Mouse (Mus musculus) erythroblast, adult 5-6 weeks (primary cell): Measurements from ENCODE around the gene Rpl13a. TPM values are rescaled to one million over a fixed set of nuclear protein-coding genes. Genes with fewer than 3 reads are reported as not detected.
"Not testable (repeated sequence)": the region's sequence is repeated elsewhere in the genome, so short reads cannot be mapped to it uniquely, and the experiment has no call there.

Experiments used
- ATAC-seq: replicated peaks from 2 replicates; pipeline ENCODE4 v1.8.0; 2016; ENCODE audit warnings: moderate number of reproducible peaks, mild to moderate bottlenecking, moderate TSS enrichment, inconsistent platforms; ENCODE audit not compliant: poor library complexity, low FRiP score, severe bottlenecking
- total RNA-seq, 2 experiments: library from RNA; stranded (forward) in 1 of 2; stranded (reverse) in 1 of 2; fragments of 150-400 nt in 1 of 2; fragments of 200-764, 138-1000 nt in 1 of 2; gene quantifications; 2 replicates each; pipeline versions ENCODE4 v1.2.3 to v1.2.4; 2015 to 2017; ENCODE audit warnings: low replicate concordance in 2 of 2

Gene Rpl13a
- total RNA-seq, 2 experiments from 2014 or later = 475 to 725 TPM

- ATAC-seq = no peak
These were observed 5.4 kb downstream of the Rpl13a start for GRCm38 (mm10) chr7:45123186-45123570.

GRCm38 (mm10) chr7:45122561-45123185, 5.9 kb downstream of the Rpl13a start:
- ATAC-seq = no peak

GRCm38 (mm10) chr7:45121966-45122365, 6.6 kb downstream of the Rpl13a start:
- no peak for ATAC-seq

- no peak for ATAC-seq
These were observed 7.2 kb downstream of the Rpl13a start for GRCm38 (mm10) chr7:45121404-45121803.

GRCm38 (mm10) chr7:45119780-45120709, 8.5 kb downstream of the Rpl13a start:
- ATAC-seq = no peak

GRCm38 (mm10) chr7:45118336-45118735, 10.2 kb downstream of the Rpl13a start:
- ATAC-seq = no peak

GRCm38 (mm10) chr7:45117566-45117965, 11.0 kb downstream of the Rpl13a start:
- no peak for ATAC-seq

- ATAC-seq = no peak
These were observed 15.1 kb downstream of the Rpl13a start for GRCm38 (mm10) chr7:45113476-45113875.

- no peak for ATAC-seq
These were observed 16.0 kb downstream of the Rpl13a start for GRCm38 (mm10) chr7:45112529-45112928.

- ATAC-seq = no peak
These were observed 16.6 kb downstream of the Rpl13a start for GRCm38 (mm10) chr7:45111940-45112339.

GRCm38 (mm10) chr7:45110089-45110488, 18.5 kb downstream of the Rpl13a start:
- ATAC-seq = not testable (repeated sequence)

- no peak for ATAC-seq
These were observed 21.4 kb downstream of the Rpl13a start for GRCm38 (mm10) chr7:45107052-45107645.

GRCm38 (mm10) chr7:45106441-45106840, 22.1 kb downstream of the Rpl13a start:
- no peak for ATAC-seq

GRCm38 (mm10) chr7:45105491-45105890, 23.1 kb downstream of the Rpl13a start:
- ATAC-seq = no peak

- no peak for ATAC-seq
These were observed 23.6 kb downstream of the Rpl13a start for GRCm38 (mm10) chr7:45104941-45105340.

- no peak for ATAC-seq
These were observed 24.8 kb downstream of the Rpl13a start, which contains the start of gene Fcgrt for GRCm38 (mm10) chr7:45103652-45104180. TSS of gene Fcgrt (minus strand) at chr7:45103851.

GRCm38 (mm10) chr7:45102940-45103585, 25.5 kb downstream of the Rpl13a start:
- no peak for ATAC-seq

GRCm38 (mm10) chr7:45102441-45102840, 26.1 kb downstream of the Rpl13a start:
- ATAC-seq = no peak

GRCm38 (mm10) chr7:45100046-45100445, 28.5 kb downstream of the Rpl13a start:
- no peak for ATAC-seq
